Mouse (Mus musculus) lung, embryonic 16.5 days (tissue): Measurements from ENCODE around the gene Dph1. TPM values are rescaled to one million over a fixed set of nuclear protein-coding genes. Genes with fewer than 3 reads are reported as not detected.
"Not testable (repeated sequence)": the region's sequence is repeated elsewhere in the genome, so short reads cannot be mapped to it uniquely, and the experiment has no call there.

Experiments
- ATAC-seq: fragments of 200-750 bp; cut with Nextera tagmentation; 2 replicates; pipeline ENCODE4 v1.8.0; 2017; ENCODE audit warnings: low read depth, mild to moderate bottlenecking, moderate library complexity
- H3K27ac ChIP-seq: fragments of 300-500 bp; sonication (generic); 2 replicates; pipeline ENCODE4 v1.5.1; 2014; ENCODE audit warnings: mild to moderate bottlenecking, control low read depth, low read length
- H3K27me3 ChIP-seq: fragments of 300-500 bp; sonication (generic); 2 replicates; pipeline ENCODE4 v1.6.1; 2014; ENCODE audit warnings: low read depth, low read length, mixed read lengths; ENCODE audit not compliant: control insufficient read depth, insufficient read depth
- H3K36me3 ChIP-seq: fragments of 300-500 bp; sonication (generic); 2 replicates; pipeline ENCODE4 v1.6.1; 2014; ENCODE audit warnings: low read length; ENCODE audit not compliant: control insufficient read depth, insufficient read depth
- H3K4me1 ChIP-seq: fragments of 300-500 bp; sonication (generic); replicated peaks from 2 replicates; pipeline ENCODE4 v1.6.1; 2014; ENCODE audit warnings: low read length, mixed read lengths; ENCODE audit not compliant: control insufficient read depth, insufficient read depth
- H3K4me2 ChIP-seq: fragments of 300-500 bp; sonication (generic); 2 replicates; pipeline ENCODE4 v1.6.1; 2014; ENCODE audit warnings: low read depth, low read length, control low read depth
- H3K4me3 ChIP-seq: fragments of 300-500 bp; sonication (generic); 2 replicates; pipeline ENCODE4 v1.5.1; 2014; ENCODE audit warnings: mild to moderate bottlenecking, low read length, control low read depth
- H3K9ac ChIP-seq: fragments of 300-500 bp; sonication (generic); 2 replicates; pipeline ENCODE4 v1.6.1; 2014; ENCODE audit warnings: low read length, control low read depth
- H3K9me3 ChIP-seq: fragments of 300-500 bp; sonication (generic); 2 replicates; pipeline ENCODE4 v1.6.1; 2016; ENCODE audit warnings: low read length; ENCODE audit not compliant: control insufficient read depth
- WGBS: fragments of 180-500 bp; shearing (Covaris S2); extraction: QIAGEN DNeasy Blood & Tissue Kit; methylation state at CpG from one replicate; pipeline ENCODE4 v1.1.7; 2014; 5-methylcytosine and 5-hydroxymethylcytosine counted together
- polyA plus RNA-seq: library from polyadenylated mRNA; unstranded; fragments of >200 nt; fragmentation: Nextera tagmentation; extraction: Ambion mirVana; gene quantifications from 2 replicates; pipeline ENCODE4 v1.2.1, GENCODE M21; 2015

Gene Dph1
- polyA plus RNA-seq, 1 experiment from 2014 or later: 17.9 TPM

GRCm38 (mm10) chr11:75184986-75185385 is 6.1 kb downstream of the Dph1 start:
- H3K4me1 ChIP-seq: peaks cover 8% of the 10 kb centered on the region
- H3K9me3 ChIP-seq: no peaks in the 10 kb centered on the region
- no peak overlapping the region for H3K4me2 ChIP-seq
- no peak for ATAC-seq
- 70% methylated on average over 2 of the region's 2 CpGs for WGBS
- no peaks in the 10 kb centered on the region for H3K27me3 ChIP-seq
- no peak overlapping the region for H3K9ac ChIP-seq
- H3K27ac ChIP-seq: no peak overlapping the region
- H3K36me3 ChIP-seq: 0 out of 2 replicates have a peak, but pooled peaks cover 3% of the 10 kb centered on the region
- no peak overlapping the region for H3K4me3 ChIP-seq

- Histone ChIP-seq H3K36me3 (0 out of 2 replicates have a peak, but pooled peaks cover 3% of the 10 kb centered on the region), H3K27ac (no peak overlapping the region), H3K9ac (no peak overlapping the region), H3K4me2 (no peak overlapping the region), H3K27me3 (no peaks in the 10 kb centered on the region), H3K9me3 (no peaks in the 10 kb centered on the region), H3K4me3 (no peak overlapping the region), H3K4me1 (peaks cover 8% of the 10 kb centered on the region)
- ATAC-seq: no peak
- 95% methylated on average over 5 of the region's 5 CpGs for WGBS
Observed at GRCm38 (mm10) chr11:75184573-75184972, 6.5 kb downstream of the Dph1 start.

GRCm38 (mm10) chr11:75183917-75184570 is 7.0 kb downstream of the Dph1 start:
- Histone ChIP-seq H3K36me3 (0 out of 2 replicates have a peak, but pooled peaks cover 3% of the 10 kb centered on the region), H3K27ac (no peak overlapping the region), H3K4me3 (no peak overlapping the region), H3K27me3 (no peaks in the 10 kb centered on the region), H3K9me3 (no peaks in the 10 kb centered on the region), H3K4me1 (peaks cover 6% of the 10 kb centered on the region), H3K4me2 (no peak overlapping the region), H3K9ac (no peak overlapping the region)
- 71% methylated on average over 2 of the region's 2 CpGs for WGBS
- ATAC-seq: no peak

- H3K36me3 ChIP-seq: 0 out of 2 replicates have a peak, but pooled peaks cover 3% of the 10 kb centered on the region
- peaks cover 19% of the 10 kb centered on the region for H3K4me1 ChIP-seq
- peak; percentile 96 for ATAC-seq
- peak within 1 kb of the TSS; percentile 92 for H3K4me2 ChIP-seq
- under 1% methylated on average over 33 of the region's 33 CpGs for WGBS
- H3K4me3 ChIP-seq: peak within 1 kb of the TSS; percentile 84
- H3K27ac ChIP-seq: peak within 1 kb of the TSS; percentile 79
- H3K27me3 ChIP-seq: no peaks in the 10 kb centered on the region
- no peaks in the 10 kb centered on the region for H3K9me3 ChIP-seq
- peak within 1 kb of the TSS; percentile 89 for H3K9ac ChIP-seq
Observed at GRCm38 (mm10) chr11:75178672-75179208, 12.3 kb downstream of the Dph1 start, which contains the start of gene Ovca2. Gene Ovca2 (minus strand): TSS chr11:75178835.

GRCm38 (mm10) chr11:75178011-75178410 is 13.0 kb downstream of the Dph1 start:
- Histone ChIP-seq H3K27ac (peak overlapping the region; percentile 79), H3K27me3 (peaks cover 3% of the 10 kb centered on the region), H3K36me3 (no peaks in the 10 kb centered on the region), H3K4me3 (peak overlapping the region; percentile 84), H3K4me2 (peak overlapping the region; percentile 92), H3K9me3 (no peaks in the 10 kb centered on the region), H3K4me1 (peaks cover 23% of the 10 kb centered on the region), H3K9ac (peak overlapping the region; percentile 89)
- 41% methylated on average over 12 of the region's 12 CpGs for WGBS
- no peak for ATAC-seq

- not testable (repeated sequence) for H3K4me2 ChIP-seq, H3K27ac ChIP-seq, ATAC-seq, H3K9me3 ChIP-seq, H3K9ac ChIP-seq, H3K4me3 ChIP-seq, H3K36me3 ChIP-seq
- WGBS: 59% methylated on average over 6 of the region's 6 CpGs
- Histone ChIP-seq H3K4me1 (peaks cover 39% of the 10 kb centered on the region), H3K27me3 (peaks cover 30% of the 10 kb centered on the region)
Observed at GRCm38 (mm10) chr11:75174574-75174973, 16.5 kb downstream of the Dph1 start.

GRCm38 (mm10) chr11:75173799-75174165 is 17.3 kb downstream of the Dph1 start:
- Histone ChIP-seq H3K4me3 (peak overlapping the region; percentile 71), H3K9ac (peak overlapping the region; percentile 48), H3K36me3 (no peaks in the 10 kb centered on the region), H3K4me2 (peak overlapping the region; percentile 92), H3K9me3 (no peaks in the 10 kb centered on the region), H3K27me3 (peaks cover 34% of the 10 kb centered on the region), H3K4me1 (peaks cover 41% of the 10 kb centered on the region), H3K27ac (no peak overlapping the region)
- ATAC-seq: no peak
- WGBS: under 1% methylated on average over 15 of the region's 15 CpGs

GRCm38 (mm10) chr11:75173095-75173798 is 17.8 kb downstream of the Dph1 start:
- Histone ChIP-seq H3K4me3 (peak overlapping the region; percentile 71), H3K27ac (no peak overlapping the region), H3K9ac (peak overlapping the region; percentile 48), H3K4me1 (peaks cover 41% of the 10 kb centered on the region), H3K4me2 (peak overlapping the region; percentile 92), H3K36me3 (no peaks in the 10 kb centered on the region), H3K27me3 (peaks cover 39% of the 10 kb centered on the region), H3K9me3 (no peaks in the 10 kb centered on the region)
- WGBS: 1% methylated on average over 67 of the region's 71 CpGs
- ATAC-seq: peak; percentile 69
